Mouse (Mus musculus) frontal cortex, adult 2 months (tissue): ENCODE measurements around the gene Ehhadh. TPM values are rescaled to one million over a fixed set of nuclear protein-coding genes. Genes with fewer than 3 reads are reported as not detected.

ENCODE experiments used
- DNase-seq, 2 experiments: peaks; one replicate each; pipeline ENCODE4 v3.0.0; 2022; ENCODE audit warnings: low spot score in 1 of 2; ENCODE audit errors: extremely low spot score in 1 of 2
- polyA plus RNA-seq: library from polyadenylated mRNA; depleted of rRNA; stranded (reverse); fragments of >200 nt; gene quantifications from 2 replicates; pipeline ENCODE4 v1.2.3, GENCODE M21; 2012; rRNA removed

The Ehhadh gene
- polyA plus RNA-seq, 1 experiment, result 6.1 TPM

DNA sequence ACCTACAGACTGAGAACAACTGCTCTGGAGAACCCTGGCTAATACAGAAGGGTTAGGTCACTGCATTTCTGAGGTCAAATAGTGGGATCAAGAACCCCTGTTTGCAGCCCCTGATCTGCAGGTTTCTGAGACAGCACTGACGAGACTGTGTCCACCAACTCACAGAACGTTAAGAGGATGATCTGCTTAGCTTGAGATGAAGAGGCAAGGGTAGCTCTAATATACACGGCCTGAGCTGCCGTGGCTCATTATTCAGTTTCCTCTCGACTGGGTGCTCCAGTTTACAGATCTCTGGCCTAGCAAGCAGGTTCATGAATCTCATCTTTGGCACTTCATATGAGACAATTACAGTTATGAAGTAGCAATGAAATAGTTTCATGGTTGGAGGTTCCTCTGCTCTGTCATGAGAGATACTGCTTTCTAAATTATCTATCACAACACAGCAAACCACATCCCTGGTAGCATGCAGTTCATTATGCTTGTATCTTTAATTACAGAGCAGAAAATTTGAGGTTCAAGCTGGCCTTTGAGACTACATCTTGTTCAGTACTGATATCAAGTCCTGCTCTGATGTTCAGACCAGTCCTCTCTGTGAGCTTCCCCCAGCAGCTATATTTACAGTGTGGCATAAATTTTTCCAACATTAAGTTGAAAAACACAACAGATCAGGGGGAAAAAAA is 45.3 kb downstream of the Ehhadh start:
- DNase-seq, result no peak

DNA sequence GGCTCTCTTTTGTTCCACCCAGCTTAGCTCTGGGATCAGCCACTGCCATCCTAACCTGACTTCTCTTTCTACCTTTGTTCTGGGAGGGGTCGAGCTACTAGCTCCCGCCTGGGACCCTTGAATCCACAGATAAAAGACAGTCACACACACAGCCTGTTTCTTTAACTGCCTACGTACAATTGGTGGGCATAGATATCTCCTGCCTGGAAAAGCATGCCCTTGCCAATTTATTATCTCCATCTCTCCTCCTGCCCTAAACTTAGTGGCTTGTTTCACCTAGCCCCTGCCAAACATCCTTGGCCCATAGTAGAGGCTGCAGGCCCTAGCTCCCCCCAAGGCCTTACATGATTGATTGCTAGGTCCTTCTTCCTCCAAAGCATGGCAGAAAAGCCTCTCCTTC is 46.1 kb downstream of the Ehhadh start:
- DNase-seq, result no peak

DNA sequence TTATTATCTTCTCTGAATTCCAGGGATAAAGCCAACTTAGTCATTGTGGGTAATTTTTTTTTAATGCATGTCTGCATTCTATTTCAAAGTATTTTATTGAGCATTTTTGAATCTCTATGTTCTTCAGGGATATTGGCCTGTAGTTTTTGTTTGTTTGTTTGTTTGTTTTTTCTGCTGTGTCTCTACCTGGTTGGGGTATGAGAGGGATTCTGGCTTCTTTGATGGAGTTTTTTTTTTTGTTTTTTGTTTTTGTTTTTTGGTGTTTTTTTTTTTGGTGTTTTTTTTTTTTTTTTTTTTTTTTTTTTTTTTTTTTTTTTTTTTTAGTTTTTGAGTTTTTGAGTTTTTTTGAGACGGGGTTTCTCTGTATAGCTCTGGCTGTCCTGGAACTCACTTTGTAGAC is 52.0 kb downstream of the Ehhadh start:
- DNase-seq, result no peak

DNA sequence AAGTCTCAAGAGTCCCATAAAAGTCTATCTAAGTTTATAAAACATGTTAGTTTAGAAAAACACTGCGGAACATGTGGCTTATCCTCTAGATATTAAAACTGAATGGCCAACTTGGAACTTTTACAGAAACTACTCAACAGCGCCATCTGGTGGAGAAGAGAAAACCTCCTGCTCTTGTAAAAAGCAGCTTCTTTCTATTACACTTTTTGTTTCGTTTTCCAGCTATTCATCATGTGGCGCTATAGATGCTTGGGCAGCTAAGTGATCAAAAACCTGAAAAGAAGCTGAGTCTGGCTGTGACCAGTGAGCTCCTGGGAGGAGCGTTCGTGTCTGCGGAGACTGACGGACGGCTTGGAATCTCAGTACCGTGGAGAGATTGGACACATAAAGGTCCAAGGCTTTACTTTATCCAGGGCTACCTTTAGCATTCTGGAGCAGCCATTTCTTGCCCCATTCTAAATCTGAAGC is 59.7 kb downstream of the Ehhadh start:
- DNase-seq, result peak; percentile 28 to 93

DNA sequence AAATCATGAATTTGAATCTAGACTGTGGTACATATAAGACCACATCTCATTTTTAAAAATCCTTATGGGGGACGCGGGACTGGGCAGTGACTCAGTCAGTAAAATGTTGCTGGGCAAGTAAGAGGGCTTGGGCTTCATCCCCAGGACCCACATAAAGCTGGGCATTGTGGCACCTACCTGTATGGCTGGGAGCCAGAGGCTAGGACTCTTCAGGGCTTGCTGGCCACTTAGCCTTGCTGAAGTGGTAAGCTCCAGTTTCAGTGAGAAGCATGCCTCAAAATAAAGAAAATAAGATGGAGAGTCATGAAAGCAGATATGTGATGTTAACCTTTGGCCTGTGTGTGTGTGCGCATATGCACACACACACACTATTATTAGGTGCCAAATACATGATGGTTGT is 60.2 kb downstream of the Ehhadh start:
- DNase-seq, result no peak

DNA sequence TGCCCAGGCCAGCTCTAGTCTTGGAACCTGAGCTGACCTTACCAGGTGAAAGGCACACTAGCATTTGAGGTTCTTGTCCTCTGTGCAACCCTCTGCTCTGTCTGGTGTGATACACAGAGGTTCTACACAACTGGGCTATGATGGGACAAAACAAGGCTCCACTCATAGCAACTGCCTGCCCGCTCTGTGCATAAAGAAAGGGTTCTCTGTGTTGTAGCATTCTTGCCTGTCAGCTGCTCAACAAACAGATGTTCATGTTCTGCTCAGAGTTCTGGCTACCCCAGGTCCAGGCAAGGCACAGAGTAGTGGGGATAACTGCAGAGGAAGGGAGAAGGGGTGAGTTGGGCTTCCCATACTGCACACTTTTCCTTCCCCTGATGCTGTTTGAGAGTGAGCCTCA is 63.3 kb downstream of the Ehhadh start:
- peak in 1 of 2 experiments; percentile 11 for DNase-seq

DNA sequence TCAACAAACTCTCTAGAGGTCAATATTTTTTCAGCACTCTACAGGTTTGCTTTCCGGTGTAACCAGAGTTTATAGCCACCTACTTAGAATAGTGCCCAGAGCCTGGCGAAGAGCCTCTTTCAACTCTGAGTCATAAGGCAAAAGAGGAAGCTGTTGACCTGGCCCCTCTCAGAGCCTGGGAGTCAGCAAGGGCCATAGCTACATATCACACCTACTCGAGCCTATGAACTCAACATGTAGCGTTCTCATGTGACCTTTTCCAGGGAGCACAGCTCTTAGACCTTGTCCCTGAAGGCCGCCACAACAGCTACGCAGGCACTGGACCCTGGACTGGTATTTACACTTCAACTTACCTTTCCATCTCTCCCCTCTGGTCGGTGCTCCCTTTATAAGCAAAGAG is 67.8 kb downstream of the Ehhadh start:
- no peak for DNase-seq

DNA sequence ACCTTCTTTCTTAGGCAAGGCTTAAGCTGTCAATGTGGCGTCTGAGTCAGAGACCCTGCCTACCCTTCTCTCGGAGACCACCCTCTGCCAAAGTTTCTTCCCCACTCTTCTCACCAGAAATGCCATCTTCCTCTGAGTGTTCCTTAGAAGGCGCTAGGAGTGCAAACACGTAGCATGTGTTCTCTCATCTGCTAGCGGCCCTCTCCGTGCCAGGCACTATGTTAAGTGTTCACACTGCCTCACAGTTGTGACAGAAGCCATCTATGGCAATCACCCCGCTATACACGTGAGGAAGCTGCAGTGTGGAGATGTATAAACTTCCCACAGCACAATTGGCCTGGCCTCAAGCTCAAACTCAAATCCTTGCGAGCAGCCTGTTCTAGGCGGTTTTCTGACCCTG is 73.1 kb downstream of the Ehhadh start:
- DNase-seq, result peak in 1 of 2 experiments; percentile 39

Other genes with a start within 250 kb of the Ehhadh start
- 26.9 and 32.8 TPM in 2 replicates for gene 2510009E07Rik, start 93.1 kb downstream of the Ehhadh start, polyA plus RNA-seq
- gene Map3k13, start 6.5 kb upstream of the Ehhadh start, polyA plus RNA-seq, result 7.8 and 7.9 TPM in 2 replicates
- gene Tmem41a, start 159.7 kb upstream of the Ehhadh start, polyA plus RNA-seq, result 19.2 and 21.3 TPM in 2 replicates
- gene Liph, start 207.9 kb upstream of the Ehhadh start, polyA plus RNA-seq, result 0.71 and 1.8 TPM in 2 replicates
- 59.8 and 60.1 TPM in 2 replicates for gene Senp2, start 221.7 kb upstream of the Ehhadh start, polyA plus RNA-seq